Mouse (Mus musculus) cerebellum, adult 9-11 months (tissue): Measurements from ENCODE around the gene Ctbs.
"Not testable (repeated sequence)": the region's sequence is repeated elsewhere in the genome, so short reads cannot be mapped to it uniquely, and the experiment has no call there.

ENCODE experiments used
- DNase-seq: peaks from one replicate; pipeline ENCODE4 v3.0.0; 2022

Ctbs gene

GRCm38 (mm10) chr3:146449745-146450250, at the start of gene Ctbs:
Gene Ctbs, plus strand, starts transcription at chr3:146449795.
- DNase-seq = no peak

DNA sequence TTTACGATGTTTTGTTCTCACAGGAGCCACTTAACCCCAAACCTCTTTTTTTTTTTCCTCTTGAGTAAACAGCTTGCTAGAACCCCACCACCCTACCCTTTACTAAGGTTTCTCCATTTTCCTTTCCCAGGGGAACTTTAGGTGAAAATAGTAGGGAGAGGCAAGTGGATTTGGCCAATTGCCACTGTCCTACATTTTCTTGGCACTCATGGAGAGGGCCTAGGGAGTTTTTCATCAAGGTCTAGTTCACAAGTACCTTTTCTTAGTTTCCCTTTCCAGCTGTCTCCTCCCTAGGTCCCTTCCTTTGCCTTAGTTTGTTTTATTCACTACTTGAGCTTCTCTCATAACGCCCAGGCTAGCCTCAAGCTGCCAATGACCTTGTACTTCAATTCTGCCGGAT, 45.8 kb upstream of the Ctbs start:
- DNase-seq = peak; percentile 70

GRCm38 (mm10) chr3:146404311-146405201, 45.0 kb upstream of the Ctbs start, which contains the start of gene Ssx2ip:
Gene Ssx2ip, plus strand, starts transcription at chr3:146404642.
- peak; percentile 96 for DNase-seq

DNA sequence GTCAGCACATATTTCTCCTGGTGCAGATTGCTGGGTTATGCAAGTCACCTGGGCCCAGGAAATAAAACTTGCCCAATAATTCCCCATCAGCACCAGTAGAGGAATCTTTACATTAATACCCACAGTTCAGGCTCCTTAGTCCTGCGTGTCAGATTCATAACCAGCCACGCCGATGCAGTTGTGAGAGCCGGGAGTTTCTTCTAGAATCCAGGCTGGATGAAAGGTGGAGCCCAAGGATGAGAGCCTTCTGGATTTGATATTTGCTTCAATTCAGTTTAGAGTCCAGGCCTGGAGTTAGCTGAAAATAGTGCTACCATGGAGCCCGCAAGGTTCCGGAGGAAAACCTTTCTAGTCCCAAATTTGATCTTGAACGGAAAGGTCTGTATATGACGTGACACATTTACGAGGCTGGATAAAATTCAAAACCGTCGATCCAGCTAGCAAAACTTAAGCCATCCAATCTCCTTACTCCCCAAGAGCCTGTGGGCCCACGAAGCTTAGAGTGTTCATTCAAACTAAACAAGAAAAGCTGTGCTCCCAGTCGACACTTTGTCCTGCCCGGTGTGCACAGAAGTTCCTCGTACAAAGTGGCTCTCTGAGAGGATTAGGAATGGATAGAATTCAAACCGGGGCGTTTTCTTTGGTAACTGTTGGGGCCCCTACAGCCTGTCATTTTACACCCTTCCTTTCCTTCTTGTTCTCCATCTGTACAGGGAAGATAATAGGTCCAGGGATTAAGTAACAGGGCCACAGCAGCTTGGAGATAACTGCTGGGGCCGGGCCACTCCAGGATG, 44.2 kb upstream of the Ctbs start:
- no peak for DNase-seq

- no peak for DNase-seq
These were observed 43.6 kb upstream of the Ctbs start for GRCm38 (mm10) chr3:146406007-146406341.

DNA sequence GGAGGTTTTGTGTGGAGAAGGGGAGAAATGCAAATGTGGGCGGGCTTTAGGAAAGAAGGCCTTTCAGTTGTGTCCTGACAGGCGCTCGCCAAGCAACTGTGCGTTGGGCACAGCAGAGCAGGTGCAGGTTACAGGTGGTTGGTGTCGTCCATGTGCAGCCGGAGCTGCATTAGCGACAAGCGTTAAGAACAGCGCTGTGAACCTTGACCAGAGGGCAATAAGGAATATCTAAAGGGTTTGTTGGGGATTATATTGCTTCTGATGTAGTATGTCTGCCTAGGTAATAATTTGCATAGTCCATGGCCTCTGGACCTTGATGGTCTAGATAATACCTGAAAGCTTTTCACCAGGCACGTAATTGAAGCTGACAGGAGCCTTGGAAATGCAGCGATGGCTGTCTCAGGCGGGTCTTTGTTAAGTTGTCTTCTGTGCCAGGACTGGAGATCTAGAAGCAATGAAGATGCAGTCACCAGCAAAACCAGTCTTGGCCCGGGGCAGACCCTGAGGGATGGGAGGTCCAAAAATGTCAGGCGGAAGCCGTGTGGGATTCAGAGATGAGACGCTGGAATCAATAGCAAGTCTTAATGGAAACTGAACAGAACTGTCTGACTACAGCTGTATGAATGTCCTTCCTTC, 42.4 kb upstream of the Ctbs start:
- no peak for DNase-seq

DNA sequence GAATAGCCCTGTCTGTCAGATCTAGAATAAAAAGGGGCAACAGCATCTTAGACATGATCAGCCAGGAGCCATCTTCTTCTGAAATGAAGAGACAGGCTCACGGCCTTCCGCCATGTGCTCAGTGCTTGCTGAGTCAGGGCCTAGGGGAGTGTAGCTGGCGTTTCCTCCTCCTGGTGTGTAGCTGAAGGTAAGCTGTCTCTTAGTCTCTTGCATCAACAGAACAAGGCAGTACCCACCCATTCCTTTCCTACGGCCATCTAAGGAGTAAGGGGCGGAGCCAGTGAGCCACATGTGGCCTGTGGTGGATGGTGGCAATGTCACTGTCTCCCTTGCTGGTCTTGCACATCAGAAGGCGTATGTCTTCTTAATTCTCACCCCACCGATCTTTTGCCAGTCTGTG, 39.5 kb upstream of the Ctbs start:
- no peak for DNase-seq

GRCm38 (mm10) chr3:146412008-146412407, 37.6 kb upstream of the Ctbs start:
- DNase-seq = peak; percentile 67

GRCm38 (mm10) chr3:146412480-146412879, 37.1 kb upstream of the Ctbs start:
- DNase-seq = no peak

- peak; percentile 64 for DNase-seq
These were observed 36.6 kb upstream of the Ctbs start for GRCm38 (mm10) chr3:146413016-146413415.

DNA sequence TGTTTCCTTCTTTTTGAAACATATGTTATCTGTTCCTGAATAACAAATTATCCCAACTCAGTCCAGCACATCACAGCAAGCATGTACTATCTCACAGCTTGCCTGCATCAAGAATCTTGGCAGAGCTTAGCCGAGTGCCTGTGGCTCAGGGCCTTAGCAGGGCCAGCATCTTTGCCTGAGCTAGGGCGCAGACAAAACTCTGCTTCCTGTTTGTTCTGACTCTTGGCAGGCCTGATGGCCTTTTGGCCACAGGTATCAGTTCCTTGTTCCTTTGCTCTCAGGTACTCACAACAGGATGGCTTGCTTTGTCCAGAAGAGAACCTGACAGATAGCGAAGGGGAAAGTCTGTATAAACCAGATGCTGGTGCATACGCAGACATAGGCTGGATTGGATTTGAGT, 35.6 kb upstream of the Ctbs start:
- peak; percentile 91 for DNase-seq

- peak; percentile 48 for DNase-seq
These were observed 35.0 kb upstream of the Ctbs start for GRCm38 (mm10) chr3:146414555-146414954.

DNA sequence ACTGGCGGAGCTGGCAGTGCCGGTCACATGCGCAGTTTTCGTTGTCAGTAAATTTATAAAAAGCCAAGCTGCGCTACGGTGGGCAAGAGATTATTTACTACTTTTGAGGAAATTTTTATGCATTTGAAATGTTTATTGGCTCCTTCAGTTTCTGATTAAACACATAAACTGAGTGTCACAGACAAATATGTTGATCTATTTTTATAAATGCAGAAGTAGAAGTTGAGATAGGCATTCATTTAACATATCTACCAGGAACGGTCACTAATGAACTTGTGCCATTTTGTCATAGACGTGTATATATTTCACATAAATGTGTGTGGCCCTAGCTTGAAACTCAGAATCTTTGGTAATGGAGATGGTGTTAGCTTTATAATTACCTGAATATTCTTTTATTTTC, 31.7 kb upstream of the Ctbs start:
- DNase-seq = no peak

DNA sequence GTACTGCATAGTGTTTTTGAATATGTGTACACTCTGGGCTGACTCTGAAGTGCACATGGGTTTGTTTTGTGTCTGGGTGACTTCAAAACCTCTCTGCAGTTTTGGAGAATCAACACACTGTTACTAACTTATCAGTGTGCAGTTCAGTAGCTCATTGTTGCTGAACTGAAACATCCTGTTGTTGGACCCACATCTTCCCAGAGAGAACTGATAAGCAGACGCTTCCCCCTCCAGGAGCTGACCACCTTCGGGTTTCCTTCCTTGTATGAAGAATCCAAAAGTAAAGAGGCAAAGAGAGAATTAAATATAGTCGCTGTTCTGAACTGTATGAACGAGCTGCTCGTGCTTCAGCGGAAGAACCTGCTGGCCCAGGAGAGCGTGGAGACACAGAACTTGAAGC, 30.7 kb upstream of the Ctbs start:
- no peak for DNase-seq

DNA sequence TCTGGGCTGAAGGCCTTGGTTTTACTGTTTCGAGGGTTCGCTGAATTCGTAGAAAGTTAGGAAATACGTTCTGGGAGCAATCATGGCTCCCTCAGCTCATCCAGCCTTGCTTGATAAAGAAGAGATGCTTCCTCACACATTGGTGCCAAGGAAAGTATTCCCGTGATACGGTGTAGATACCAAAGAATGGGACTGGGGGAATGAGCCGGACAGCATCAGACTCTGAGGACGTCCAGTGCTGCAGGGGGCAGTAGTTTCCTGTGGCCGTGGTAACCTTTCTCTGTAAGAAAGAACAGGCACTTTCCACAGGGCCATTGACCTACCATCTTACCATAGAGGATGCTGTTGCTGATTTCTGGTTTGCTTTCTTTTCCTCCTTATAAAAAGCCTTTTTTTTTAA, 30.1 kb upstream of the Ctbs start:
- DNase-seq = no peak

DNA sequence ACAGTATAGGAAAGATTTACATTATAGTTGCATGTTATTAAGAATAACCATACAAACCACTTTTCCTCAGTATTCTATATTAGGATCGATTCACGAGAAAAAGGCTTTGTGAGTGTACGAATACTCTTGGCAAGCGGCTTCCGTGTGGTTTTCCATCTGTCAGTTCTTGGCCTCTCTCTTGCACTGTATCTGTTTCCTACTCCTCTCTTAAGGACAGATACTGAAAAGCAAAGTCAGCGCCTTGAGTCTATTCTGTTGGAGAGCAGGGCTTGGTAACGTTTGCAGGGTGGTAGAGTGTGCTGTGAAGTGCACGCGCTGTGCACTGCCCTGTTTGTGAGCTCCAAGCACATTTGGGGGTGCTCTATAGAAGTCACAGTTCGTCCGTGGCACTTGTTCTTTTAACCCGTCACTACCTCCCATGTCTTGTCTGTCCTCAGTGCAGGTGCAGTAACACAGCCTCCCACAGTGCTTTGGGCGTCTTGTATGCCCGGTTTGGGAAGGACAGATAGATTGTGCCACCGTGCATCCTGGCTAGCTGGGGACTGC, 29.5 kb upstream of the Ctbs start:
- DNase-seq = peak; percentile 56

DNA sequence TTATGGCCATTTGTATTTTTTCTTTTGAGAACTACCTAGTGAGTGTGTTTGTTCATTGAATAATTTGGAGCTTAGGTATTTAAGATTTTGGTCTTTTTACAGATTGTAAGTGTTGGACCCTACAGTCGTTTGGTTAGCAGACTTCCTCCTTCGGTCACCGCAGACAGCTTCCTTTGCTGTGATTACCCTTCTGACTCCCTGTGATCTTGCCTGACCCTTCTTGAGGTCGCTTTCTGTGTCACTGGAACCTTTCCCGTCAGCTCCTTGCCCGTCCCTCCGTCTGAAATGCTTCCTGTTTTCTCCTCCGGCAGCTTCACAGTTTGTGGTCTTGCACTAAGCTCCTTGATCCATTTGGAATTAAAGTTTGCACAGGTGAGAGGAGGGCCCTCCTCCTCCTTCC, 27.8 kb upstream of the Ctbs start:
- DNase-seq = no peak

- no peak for DNase-seq
These were observed 25.9 kb upstream of the Ctbs start for GRCm38 (mm10) chr3:146423710-146424109.

- no peak for DNase-seq
These were observed 25.2 kb upstream of the Ctbs start for GRCm38 (mm10) chr3:146424306-146424900.

DNA sequence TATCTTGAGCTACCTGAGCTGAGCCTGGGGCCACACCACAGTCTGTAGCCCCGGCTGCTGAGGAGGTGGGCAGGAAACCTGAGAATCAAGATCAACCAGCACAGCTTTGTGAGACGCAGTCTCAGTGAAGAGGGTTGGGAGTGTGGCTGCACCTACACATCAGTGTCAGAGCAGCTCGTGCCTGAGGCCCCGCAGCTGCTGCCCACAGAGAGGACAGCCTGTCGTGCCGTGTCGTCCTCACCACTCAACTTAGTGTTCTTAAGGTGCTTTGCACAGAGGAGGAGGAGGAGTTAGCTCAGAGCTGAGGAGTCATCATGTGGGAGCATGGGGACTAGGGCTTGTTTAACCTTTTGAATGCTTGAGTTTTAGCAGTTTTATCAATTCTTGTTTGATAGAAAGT, 23.7 kb upstream of the Ctbs start:
- DNase-seq = no peak

GRCm38 (mm10) chr3:146426489-146426888, 23.1 kb upstream of the Ctbs start:
- DNase-seq = no peak

DNA sequence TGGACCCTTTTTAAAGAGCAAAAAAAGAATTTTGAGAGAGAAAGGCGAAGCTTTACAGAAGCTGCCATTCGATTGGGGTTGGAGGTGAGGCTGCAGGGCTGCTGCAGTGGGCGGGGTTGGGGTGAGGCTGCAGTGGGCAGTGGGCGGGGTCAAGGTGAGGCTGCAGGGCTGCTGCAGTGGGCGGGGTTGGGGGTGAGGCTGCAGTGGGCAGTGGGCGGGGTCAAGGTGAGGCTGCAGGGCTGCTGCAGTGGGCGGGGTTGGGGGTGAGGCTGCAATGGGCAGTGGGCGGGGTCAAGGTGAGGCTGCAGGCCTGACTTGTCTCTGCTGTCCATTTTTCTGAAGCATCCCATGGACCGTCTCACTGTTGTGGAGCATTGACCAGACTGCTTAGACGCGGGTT, 16.5 kb upstream of the Ctbs start:
- DNase-seq = not testable (repeated sequence)
